Mouse (Mus musculus) testis, adult 2 months (tissue): ENCODE results near the gene Glo1. TPM values are rescaled to one million over a fixed set of nuclear protein-coding genes. Genes with fewer than 3 reads are reported as not detected.
"Not testable (repeated sequence)": the region's sequence is repeated elsewhere in the genome, so short reads cannot be mapped to it uniquely, and the experiment has no call there.

ENCODE experiments used
- H3K27ac ChIP-seq: fragments of 200-500 bp; 2 replicates; pipeline ENCODE4 v1.5.1; 2012; ENCODE audit warnings: low read depth, low read length; ENCODE audit not compliant: control insufficient read depth, insufficient read depth
- H3K27me3 ChIP-seq: fragments of 200-500 bp; 2 replicates; pipeline ENCODE4 v1.6.1; 2012; ENCODE audit warnings: mild to moderate bottlenecking, low read length, moderate library complexity; ENCODE audit not compliant: control insufficient read depth, insufficient read depth
- H3K36me3 ChIP-seq: fragments of 200-500 bp; 2 replicates; pipeline ENCODE4 v1.6.1; 2012; ENCODE audit warnings: mild to moderate bottlenecking, low read length; ENCODE audit not compliant: control insufficient read depth, insufficient read depth
- H3K4me1 ChIP-seq: fragments of 200-500 bp; 2 replicates; pipeline ENCODE4 v1.6.1; 2012; ENCODE audit warnings: low read length; ENCODE audit not compliant: control insufficient read depth, insufficient read depth
- H3K4me3 ChIP-seq: fragments of 200-500 bp; 2 replicates; pipeline ENCODE4 v1.5.1; 2012; ENCODE audit warnings: low read depth, mild to moderate bottlenecking, low read length, moderate library complexity, mixed read lengths; ENCODE audit not compliant: control insufficient read depth
- CTCF ChIP-seq: fragments of 200-500 bp; IDR thresholded peaks from 2 replicates; pipeline ENCODE4 v1.5.1; 2012; ENCODE audit warnings: low read depth, mild to moderate bottlenecking, inconsistent platforms, low read length, moderate library complexity; ENCODE audit not compliant: control insufficient read depth, insufficient read depth, insufficient replicate concordance
- POLR2A ChIP-seq: fragments of 200-500 bp; IDR thresholded peaks from 2 replicates; pipeline ENCODE4 v1.6.1; 2012; ENCODE audit warnings: low read depth, mild to moderate bottlenecking, inconsistent platforms, low read length, moderate library complexity; ENCODE audit not compliant: control insufficient read depth
- polyA plus RNA-seq: library from polyadenylated mRNA; depleted of rRNA; stranded (reverse); fragments of >200 nt; gene quantifications from 2 replicates; pipeline ENCODE4 v1.2.3, GENCODE M21; 2012; rRNA removed

The Glo1 gene
- polyA plus RNA-seq: 23.5 and 25.0 TPM in 2 replicates

GRCm38 (mm10) chr17:30626719-30627118, at the start of gene Glo1:
Glo1 (minus strand) TSS chr17:30626871.
- H3K4me3 ChIP-seq, H3K27ac ChIP-seq, H3K4me1 ChIP-seq, H3K27me3 ChIP-seq, H3K36me3 ChIP-seq: not testable (repeated sequence)

- Histone ChIP-seq H3K27ac (no peak overlapping the region), H3K36me3 (no peaks in the 10 kb centered on the region; the same call in none of the 2 replicates), H3K27me3 (no peaks in the 10 kb centered on the region), H3K4me3 (no peak overlapping the region), H3K4me1 (no peaks in the 10 kb centered on the region)
- no peak for TF ChIP-seq POLR2A
- no peak for TF ChIP-seq CTCF
These were observed 48.5 kb upstream of the Glo1 start for GRCm38 (mm10) chr17:30675021-30675740.

GRCm38 (mm10) chr17:30673023-30673422, 46.4 kb upstream of the Glo1 start:
- Histone ChIP-seq H3K27me3 (no peaks in the 10 kb centered on the region), H3K4me1 (no peaks in the 10 kb centered on the region), H3K27ac (no peak overlapping the region), H3K36me3 (no peaks in the 10 kb centered on the region; the same call in none of the 2 replicates), H3K4me3 (no peak overlapping the region)
- TF ChIP-seq CTCF (peak; percentile 45; the same call in 1 of the 2 replicates), POLR2A (no peak)

- Histone ChIP-seq H3K27ac (no peak overlapping the region), H3K27me3 (no peaks in the 10 kb centered on the region), H3K4me1 (no peaks in the 10 kb centered on the region), H3K4me3 (no peak overlapping the region), H3K36me3 (no peaks in the 10 kb centered on the region; the same call in none of the 2 replicates)
- no peak for TF ChIP-seq CTCF
These were observed 45.9 kb upstream of the Glo1 start for GRCm38 (mm10) chr17:30672556-30672955.

- Histone ChIP-seq H3K27ac (no peak overlapping the region), H3K36me3 (peaks cover 3% of the 10 kb centered on the region), H3K4me1 (no peaks in the 10 kb centered on the region), H3K27me3 (no peaks in the 10 kb centered on the region), H3K4me3 (no peak overlapping the region)
- TF ChIP-seq CTCF (no peak), POLR2A (no peak)
These were observed 38.2 kb upstream of the Glo1 start for GRCm38 (mm10) chr17:30664856-30665255.

- Histone ChIP-seq H3K27me3 (no peaks in the 10 kb centered on the region), H3K27ac (no peak overlapping the region), H3K36me3 (peaks cover 5% of the 10 kb centered on the region), H3K4me1 (no peaks in the 10 kb centered on the region), H3K4me3 (no peak overlapping the region)
- no peak for TF ChIP-seq POLR2A
- no peak for TF ChIP-seq CTCF
These were observed 36.5 kb upstream of the Glo1 start for GRCm38 (mm10) chr17:30663170-30663569.

- peaks cover 5% of the 10 kb centered on the region for H3K36me3 ChIP-seq
- no peak for TF ChIP-seq POLR2A
- no peak for TF ChIP-seq CTCF
These were observed 35.5 kb upstream of the Glo1 start for GRCm38 (mm10) chr17:30662131-30662530.

GRCm38 (mm10) chr17:30658152-30658544, 31.5 kb upstream of the Glo1 start:
- peaks cover 7% of the 10 kb centered on the region for H3K36me3 ChIP-seq
- H3K27me3 ChIP-seq: no peaks in the 10 kb centered on the region
- H3K4me1 ChIP-seq: no peaks in the 10 kb centered on the region
- TF ChIP-seq CTCF (no peak), POLR2A (no peak; the same call in 1 of the 2 replicates)
- no peak overlapping the region for H3K27ac ChIP-seq
- no peak overlapping the region for H3K4me3 ChIP-seq

More at GRCm38 (mm10) chr17:30662131-30662530, 35.5 kb upstream of the Glo1 start:
- no peak overlapping the region for H3K27ac ChIP-seq
- no peak overlapping the region for H3K4me3 ChIP-seq
- no peaks in the 10 kb centered on the region for H3K27me3 ChIP-seq
- H3K4me1 ChIP-seq: no peaks in the 10 kb centered on the region
